Mouse (Mus musculus): ENCODE data around the gene Nt5m.

- TF ChIP-seq CTCF (IDR thresholded peaks at IDR 0.05; ENCODE audit: control insufficient read depth, insufficient read depth, insufficient read length) (no peak), CEBPB (IDR thresholded peaks at IDR 0.05; ENCODE audit: low read depth) (no peak), FOSL1 (IDR thresholded peaks at IDR 0.05; ENCODE audit: insufficient read depth, low read length, poor library complexity, severe bottlenecking) (no peak), USF1 (IDR thresholded peaks at IDR 0.05; ENCODE audit: low read depth) (no peak)
These were observed 48.9 kb downstream of the Nt5m start for GRCm38 (mm10) chr11:59888151-59888550.
